Mouse (Mus musculus): ENCODE measurements around the gene Lrrc20.
A peak's percentile ranks its signal among the peaks of the same experiment; 100 is the strongest.
"Not testable (repeated sequence)": the region's sequence is repeated elsewhere in the genome, so short reads cannot be mapped to it uniquely, and the experiment has no call there.

Gene Lrrc20

GRCm38 (mm10) chr10:61475594-61476439 lies at the start of gene Lrrc20:
Lrrc20 (plus strand) TSS chr10:61475801.
- peak; percentile 100 for DNase-seq (ENCODE audit: low read depth, low spot score)

- no peak for DNase-seq (ENCODE audit: low read depth, low spot score)
Observed at GRCm38 (mm10) chr10:61426251-61426757, 49.3 kb upstream of the Lrrc20 start.

GRCm38 (mm10) chr10:61427951-61428350 lies 47.6 kb upstream of the Lrrc20 start:
- DNase-seq (ENCODE audit: low read depth, low spot score), result no peak

GRCm38 (mm10) chr10:61428416-61428815 lies 47.2 kb upstream of the Lrrc20 start:
- no peak for DNase-seq (ENCODE audit: low read depth, low spot score)

GRCm38 (mm10) chr10:61429043-61429442 lies 46.6 kb upstream of the Lrrc20 start:
- DNase-seq (ENCODE audit: low read depth, low spot score), result no peak

- DNase-seq (ENCODE audit: low read depth, low spot score), result no peak
Observed at GRCm38 (mm10) chr10:61431375-61431774, 44.2 kb upstream of the Lrrc20 start.

GRCm38 (mm10) chr10:61440202-61440800 lies 35.3 kb upstream of the Lrrc20 start:
- peak; percentile 56 for DNase-seq (ENCODE audit: low read depth, low spot score)

GRCm38 (mm10) chr10:61443456-61443855 lies 32.1 kb upstream of the Lrrc20 start:
- DNase-seq (ENCODE audit: low read depth, low spot score), result no peak

GRCm38 (mm10) chr10:61443876-61444275 lies 31.7 kb upstream of the Lrrc20 start:
- no peak for DNase-seq (ENCODE audit: low read depth, low spot score)

GRCm38 (mm10) chr10:61445016-61445415 lies 30.6 kb upstream of the Lrrc20 start:
- no peak for DNase-seq (ENCODE audit: low read depth, low spot score)

GRCm38 (mm10) chr10:61447581-61448353 lies 27.8 kb upstream of the Lrrc20 start:
- DNase-seq (ENCODE audit: low read depth, low spot score), result no peak

GRCm38 (mm10) chr10:61448834-61449233 lies 26.8 kb upstream of the Lrrc20 start:
- DNase-seq (ENCODE audit: low read depth, low spot score), result no peak

GRCm38 (mm10) chr10:61451463-61451930 lies 24.1 kb upstream of the Lrrc20 start:
- DNase-seq (ENCODE audit: low read depth, low spot score), result peak; percentile 78

- peak; percentile 50 for DNase-seq (ENCODE audit: low read depth, low spot score)
Observed at GRCm38 (mm10) chr10:61451931-61452617, 23.5 kb upstream of the Lrrc20 start.

- DNase-seq (ENCODE audit: low read depth, low spot score), result peak; percentile 99
Observed at GRCm38 (mm10) chr10:61452645-61453044, 23.0 kb upstream of the Lrrc20 start, which contains the start of gene Eif4ebp2. Eif4ebp2 (minus strand) TSS chr10:61452661.

GRCm38 (mm10) chr10:61453171-61453570 lies 22.4 kb upstream of the Lrrc20 start:
- DNase-seq (ENCODE audit: low read depth, low spot score), result not testable (repeated sequence)

GRCm38 (mm10) chr10:61457182-61457581 lies 18.4 kb upstream of the Lrrc20 start:
- DNase-seq (ENCODE audit: low read depth, low spot score), result peak; percentile 72

GRCm38 (mm10) chr10:61465009-61465408 lies 10.6 kb upstream of the Lrrc20 start:
- DNase-seq (ENCODE audit: low read depth, low spot score), result no peak

GRCm38 (mm10) chr10:61466242-61466641 lies 9.4 kb upstream of the Lrrc20 start:
- DNase-seq (ENCODE audit: low read depth, low spot score), result peak; percentile 80

- peak; percentile 68 for DNase-seq (ENCODE audit: low read depth, low spot score)
Observed at GRCm38 (mm10) chr10:61466873-61467272, 8.7 kb upstream of the Lrrc20 start.

GRCm38 (mm10) chr10:61468900-61469299 lies 6.7 kb upstream of the Lrrc20 start:
- DNase-seq (ENCODE audit: low read depth, low spot score), result peak; percentile 76
